Mouse (Mus musculus) MEL (cell line): ENCODE results near the gene Prox2.

ENCODE experiments used
- CTCF ChIP-seq, 3 experiments: IDR thresholded peaks in 2 of 3; conservative IDR thresholded peaks in 1 of 3; 2 replicates each; pipeline ENCODE4 v1.5.1; 2011 to 2012; ENCODE audit warnings: low read length in 3 of 3, low read depth in 2 of 3, mild to moderate bottlenecking in 2 of 3, improper control_type of control experiment in 1 of 3, inconsistent platforms in 1 of 3, mixed read lengths in 1 of 3, moderate library complexity in 1 of 3; ENCODE audit not compliant: control insufficient read depth in 1 of 3, insufficient read depth in 1 of 3, poor library complexity in 1 of 3, severe bottlenecking in 1 of 3
- EP300 ChIP-seq, 2 experiments: IDR thresholded peaks; 2 replicates each; pipeline ENCODE4 v1.6.1; 2011; ENCODE audit warnings: improper control_type of control experiment in 2 of 2, low read length in 2 of 2, low read depth in 1 of 2, mild to moderate bottlenecking in 1 of 2
- GATA1 ChIP-seq: IDR thresholded peaks from 2 replicates; pipeline ENCODE4 v1.6.1; 2011; ENCODE audit warnings: low read depth, low read length, improper control_type of control experiment
- KAT2A ChIP-seq: conservative IDR thresholded peaks from 2 replicates; pipeline ENCODE4 v1.6.1; 2012; ENCODE audit warnings: low read depth, low read length, improper control_type of control experiment, inconsistent platforms
- MAFK ChIP-seq: IDR thresholded peaks from 2 replicates; pipeline ENCODE4 v1.6.1; 2011; ENCODE audit warnings: low read depth, mild to moderate bottlenecking, low read length, improper control_type of control experiment, borderline replicate concordance
- NRF1 ChIP-seq: IDR thresholded peaks from 2 replicates; pipeline ENCODE4 v1.6.1; 2014; ENCODE audit warnings: low read depth, mild to moderate bottlenecking, inconsistent platforms, low read length, improper control_type of control experiment, moderate library complexity; ENCODE audit not compliant: poor library complexity, insufficient read depth, severe bottlenecking
- POLR2A ChIP-seq, 2 experiments: IDR thresholded peaks; 2 replicates each; pipeline ENCODE4 v1.6.1; 2011 to 2012; ENCODE audit warnings: low read length in 2 of 2, mild to moderate bottlenecking in 2 of 2, control low read depth in 1 of 2, improper control_type of control experiment in 1 of 2, low read depth in 1 of 2, moderate library complexity in 1 of 2; ENCODE audit not compliant: control insufficient read depth in 1 of 2, insufficient read depth in 1 of 2, poor library complexity in 1 of 2
- TBP ChIP-seq: IDR thresholded peaks from 2 replicates; pipeline ENCODE4 v1.8.0; 2011; ENCODE audit warnings: low read depth, low read length, improper control_type of control experiment

- TF ChIP-seq POLR2A (IDR thresholded peaks at IDR 0.05; ENCODE audit: control insufficient read depth in 1 of 2, insufficient read depth in 1 of 2, low read depth in 1 of 2, low read length in 2 of 2, poor library complexity in 1 of 2) (no peak), EP300 (IDR thresholded peaks at IDR 0.05; ENCODE audit: low read depth in 1 of 2, low read length in 2 of 2) (no peak), CTCF (IDR thresholded peaks at IDR 0.05 in 2 of 3, conservative IDR thresholded peaks at IDR 0.05 in 1 of 3; ENCODE audit: control insufficient read depth in 1 of 3, insufficient read depth in 1 of 3, low read depth in 2 of 3, low read length in 3 of 3, poor library complexity in 1 of 3, severe bottlenecking in 1 of 3) (no peak), NRF1 (no peak), KAT2A (no peak), MAFK (no peak), GATA1 (no peak), TBP (no peak)
Measured at GRCm38 (mm10) chr12:85121806-85122459, 11.4 kb upstream of the Prox2 start.
